Mouse (Mus musculus): Measurements from ENCODE around the gene Mrps26.
"Not testable (repeated sequence)": the region's sequence is repeated elsewhere in the genome, so short reads cannot be mapped to it uniquely, and the experiment has no call there.

Mrps26 gene

GRCm38 (mm10) chr2:130563212-130564055 lies at the start of gene Mrps26:
Gene Mrps26, plus strand, starts transcription at chr2:130563742.
- peak; percentile 89 to 95 for DNase-seq

DNA sequence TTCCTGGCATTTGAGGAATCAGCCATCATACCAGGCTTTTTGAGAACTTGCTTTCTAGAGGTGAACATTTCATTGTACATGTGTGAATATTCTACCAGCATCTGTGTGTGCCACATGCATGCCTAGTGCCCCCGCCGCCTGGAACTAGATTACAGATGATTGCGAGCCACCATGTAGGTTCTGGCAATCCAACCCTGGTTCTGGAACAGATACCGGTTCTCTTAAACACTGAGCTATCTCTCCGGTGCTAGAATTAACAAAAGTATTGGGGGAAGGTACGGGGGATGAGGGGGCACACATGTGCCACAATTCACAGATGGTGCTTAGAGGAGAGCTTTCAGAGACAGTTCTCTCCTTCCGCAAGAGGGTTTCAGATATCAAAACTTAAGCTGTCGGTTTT lies 49.6 kb upstream of the Mrps26 start:
- DNase-seq, result no peak

GRCm38 (mm10) chr2:130515791-130516190 lies 47.8 kb upstream of the Mrps26 start:
- DNase-seq, result no peak

DNA sequence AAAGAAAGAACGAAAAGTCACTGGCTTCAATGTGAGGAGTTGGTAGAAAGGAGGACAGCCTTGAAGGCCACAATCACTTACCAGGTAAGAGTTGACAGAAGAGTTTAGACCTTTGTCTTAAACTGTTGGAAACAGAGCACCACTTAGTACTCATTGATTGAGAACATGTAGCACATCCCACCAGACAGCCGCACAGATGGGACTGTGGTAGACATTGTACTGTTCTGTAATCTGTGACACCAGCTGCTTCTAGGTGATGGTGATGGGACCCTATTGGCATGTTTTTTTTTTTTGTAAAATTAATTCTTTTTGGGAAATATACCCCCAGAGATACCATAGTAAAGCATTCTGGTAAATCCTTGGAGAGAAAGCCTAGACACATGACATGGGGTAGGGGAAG lies 41.6 kb upstream of the Mrps26 start:
- DNase-seq, result no peak

DNA sequence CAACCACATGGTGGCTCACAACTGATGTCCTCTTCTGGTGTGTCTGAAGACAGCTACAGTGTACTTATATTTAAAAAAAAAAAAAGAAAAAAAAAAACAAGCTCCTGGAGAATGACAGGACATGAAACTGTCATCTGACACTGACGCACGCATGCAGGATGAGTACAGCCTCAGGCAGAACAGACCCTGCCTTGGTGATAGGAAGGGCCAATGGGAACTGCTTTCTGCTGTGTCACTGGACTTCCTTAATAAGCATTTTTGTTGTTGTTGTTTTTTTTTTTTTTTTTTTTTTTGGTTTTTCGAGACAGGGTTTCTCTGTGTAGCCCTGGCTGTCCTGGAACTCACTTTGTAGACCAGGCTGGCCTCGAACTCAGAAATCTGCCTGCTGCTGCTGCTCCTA lies 38.1 kb upstream of the Mrps26 start:
- DNase-seq, result not testable (repeated sequence)

GRCm38 (mm10) chr2:130528457-130528856 lies 35.1 kb upstream of the Mrps26 start:
- DNase-seq, result no peak

DNA sequence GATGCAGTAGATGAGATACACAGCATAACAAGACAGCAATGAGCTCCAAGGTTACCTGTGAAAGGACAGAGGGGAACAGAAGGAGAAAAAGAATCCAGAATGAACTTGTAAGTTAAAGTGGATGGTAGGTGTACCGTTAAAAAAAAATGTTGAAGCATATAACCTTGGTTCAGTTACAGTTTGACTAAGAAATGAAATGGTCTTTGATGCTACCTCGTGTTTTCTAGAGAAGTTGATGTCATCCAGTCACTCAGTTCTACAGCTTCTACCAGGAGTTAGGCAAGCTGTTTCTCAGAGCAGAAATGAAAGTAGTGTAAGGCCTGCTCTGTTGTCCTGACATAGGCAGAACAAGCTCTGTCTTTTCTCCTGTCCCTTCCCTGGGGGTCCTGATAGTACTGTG lies 34.3 kb upstream of the Mrps26 start:
- DNase-seq, result no peak

DNA sequence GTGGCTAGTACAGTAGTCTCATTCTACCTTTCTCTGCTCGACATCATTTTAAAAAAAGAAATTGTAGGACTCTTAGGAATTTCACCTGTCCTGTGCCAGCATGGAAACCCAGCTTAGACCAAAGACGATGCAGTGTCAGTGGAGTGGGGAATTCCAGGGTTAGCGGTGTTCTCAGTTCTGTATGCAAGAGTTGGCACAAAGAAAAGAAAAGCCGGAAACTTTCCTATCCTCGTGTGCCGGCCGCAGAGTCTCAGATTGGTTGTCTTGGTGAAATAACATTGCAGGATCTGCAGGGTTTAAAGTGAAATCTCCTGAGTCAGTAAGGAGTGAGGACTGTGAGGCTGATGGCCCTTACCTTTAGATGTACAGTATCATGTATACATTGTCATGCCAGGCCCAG lies 33.6 kb upstream of the Mrps26 start:
- DNase-seq, result no peak

- peak in 1 of 2 experiments; percentile 44 for DNase-seq
Observed at GRCm38 (mm10) chr2:130532201-130532600, 31.3 kb upstream of the Mrps26 start.

DNA sequence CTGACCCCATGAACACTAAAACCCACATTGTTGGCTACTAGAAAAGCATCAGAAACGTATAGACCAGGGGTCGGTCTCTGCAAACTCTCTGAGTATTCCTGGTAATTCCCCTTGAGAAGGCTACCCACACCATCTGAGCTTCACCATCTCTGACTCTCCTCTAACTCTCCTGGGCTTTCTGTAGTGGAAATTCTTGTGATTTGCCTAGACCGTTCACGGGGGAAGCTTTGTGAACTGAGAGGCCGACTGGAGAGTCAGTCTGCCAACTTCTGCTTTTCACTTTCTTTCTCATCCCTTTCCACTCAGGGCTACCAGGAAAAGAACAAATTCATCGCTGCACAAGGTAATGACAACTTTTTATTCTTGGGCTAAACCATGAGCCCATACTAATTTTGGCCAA lies 28.5 kb upstream of the Mrps26 start:
- no peak for DNase-seq

DNA sequence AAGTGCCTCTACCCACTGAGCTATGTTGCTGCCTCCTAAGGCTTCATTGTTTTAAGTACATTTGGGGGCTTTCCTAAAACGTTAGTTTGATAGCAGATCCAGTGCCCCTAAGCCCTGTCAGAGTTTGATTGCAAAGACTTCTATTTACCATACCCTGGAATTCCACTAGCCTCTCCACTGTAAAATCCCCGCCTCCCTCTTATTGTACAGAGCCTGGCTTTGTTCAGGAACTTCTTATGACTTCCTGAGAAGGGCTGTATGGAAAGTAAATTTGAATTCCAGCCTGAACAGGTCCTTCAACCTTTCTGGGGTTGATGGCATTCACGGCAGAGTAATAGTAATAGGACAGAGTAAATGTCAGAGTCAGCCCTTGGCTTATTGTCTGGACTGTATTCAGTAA lies 26.7 kb upstream of the Mrps26 start:
- no peak for DNase-seq

DNA sequence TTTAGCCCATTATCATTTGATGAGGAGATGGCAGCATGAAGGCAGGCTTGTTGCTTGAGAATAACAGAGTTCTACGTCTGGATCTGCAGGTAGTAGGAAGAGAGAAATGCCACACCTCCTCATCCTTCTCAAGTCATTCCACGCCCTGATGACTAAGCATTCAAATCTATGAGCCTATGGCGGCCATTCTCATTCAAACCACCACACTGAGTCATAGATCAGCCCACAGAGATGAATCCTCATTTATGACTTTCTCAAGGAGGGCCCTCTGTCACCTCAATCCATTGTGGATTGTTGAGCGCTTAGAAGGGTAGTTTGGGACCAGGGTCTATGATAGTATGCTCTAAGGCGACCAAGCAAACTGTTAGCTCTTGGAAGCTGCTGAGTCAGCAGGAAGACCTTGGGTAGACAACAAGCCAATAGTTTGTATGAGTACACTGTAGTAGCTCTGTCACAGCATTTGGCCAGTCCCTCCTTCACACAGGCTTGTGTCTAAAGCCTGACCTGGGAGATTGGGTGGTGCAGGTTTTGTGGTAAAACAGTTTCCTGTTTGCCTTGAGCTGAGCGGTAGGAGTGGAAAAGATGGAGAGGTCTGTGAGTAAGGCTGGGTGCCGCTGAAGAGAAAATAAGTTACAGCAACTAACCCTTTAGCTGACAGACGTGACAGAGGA lies 24.5 kb upstream of the Mrps26 start:
- peak; percentile 41 to 49 for DNase-seq

DNA sequence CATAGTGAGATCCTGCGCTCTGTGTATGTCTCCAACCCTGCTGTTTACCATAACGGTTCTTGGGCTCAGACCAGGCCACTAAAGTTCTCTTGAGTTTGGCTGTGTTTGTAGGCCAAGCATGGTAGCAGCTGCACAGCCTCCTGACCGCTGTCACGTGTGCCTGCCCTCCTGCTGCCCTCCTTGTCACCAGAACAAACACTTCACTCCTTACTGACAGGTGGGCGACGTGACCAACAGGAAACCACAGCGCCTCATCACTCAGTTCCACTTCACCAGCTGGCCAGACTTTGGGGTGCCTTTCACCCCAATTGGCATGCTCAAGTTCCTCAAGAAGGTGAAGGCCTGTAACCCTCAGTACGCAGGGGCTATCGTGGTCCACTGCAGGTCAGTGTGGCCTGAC lies 23.3 kb upstream of the Mrps26 start:
- DNase-seq, result peak; percentile 69 to 82

GRCm38 (mm10) chr2:130546957-130547356 lies 16.6 kb upstream of the Mrps26 start:
- DNase-seq, result no peak

DNA sequence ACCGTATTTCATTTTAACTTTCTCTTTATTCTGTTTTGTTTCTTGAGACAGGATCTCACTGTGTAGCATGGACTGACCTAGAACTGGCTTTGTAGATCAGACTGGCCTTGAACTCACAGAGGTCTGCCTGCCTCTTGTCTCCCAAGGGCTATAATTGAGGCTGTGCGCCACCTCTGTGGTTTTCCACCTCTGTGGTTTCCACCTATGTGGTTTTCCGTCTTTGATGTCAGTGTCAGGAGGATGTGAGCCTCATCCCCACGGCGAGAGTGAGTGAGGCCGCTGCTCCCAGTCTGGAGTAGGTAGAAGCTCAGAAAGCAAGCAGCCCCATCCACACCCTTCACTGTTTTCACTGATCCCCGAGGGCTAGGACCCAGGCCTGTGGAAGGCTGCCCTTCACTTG lies 8.7 kb upstream of the Mrps26 start:
- peak; percentile 27 to 43 for DNase-seq

DNA sequence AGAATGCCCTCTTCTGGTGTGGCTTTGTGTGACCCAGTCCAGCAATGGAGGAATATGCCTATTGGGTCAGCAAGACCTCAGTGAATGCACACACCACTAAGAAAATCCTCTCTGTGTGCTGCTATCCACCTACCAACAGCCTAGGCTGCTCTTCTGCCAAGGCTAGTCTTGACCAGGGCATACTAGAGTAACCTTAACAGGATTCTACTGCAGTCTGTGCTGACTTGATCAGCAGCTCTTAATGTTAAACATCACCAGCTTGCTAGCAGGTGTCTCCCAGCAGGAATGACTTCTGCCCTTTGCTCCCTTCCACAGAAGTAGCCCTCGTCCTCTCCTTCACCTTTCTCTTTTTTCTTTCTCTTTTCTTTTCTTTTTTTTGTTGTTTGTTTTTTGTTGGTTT lies 7.2 kb upstream of the Mrps26 start:
- DNase-seq, result no peak

GRCm38 (mm10) chr2:130557462-130557861 lies 6.1 kb upstream of the Mrps26 start:
- no peak for DNase-seq

DNA sequence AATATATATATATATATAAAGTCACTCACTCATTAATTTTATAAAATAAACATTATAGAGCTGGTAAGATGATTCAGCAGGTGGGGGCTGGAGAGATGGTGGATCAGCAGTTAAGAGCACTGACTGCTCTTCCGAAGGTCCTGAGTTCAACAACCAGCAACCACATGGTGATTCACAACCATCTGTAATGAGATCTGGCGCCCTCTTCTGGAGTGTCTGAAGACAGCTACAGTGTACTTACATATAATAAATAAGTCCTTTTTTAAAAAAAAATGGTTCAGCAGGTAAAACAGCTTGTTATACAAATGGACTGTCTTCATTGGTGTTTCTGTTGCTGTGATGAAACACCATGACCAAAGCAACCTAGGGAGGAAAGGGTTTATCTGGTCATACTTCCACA lies 5.5 kb upstream of the Mrps26 start:
- DNase-seq, result no peak

GRCm38 (mm10) chr2:130564063-130564462 lies 521 bp downstream of the Mrps26 start:
- no peak for DNase-seq

DNA sequence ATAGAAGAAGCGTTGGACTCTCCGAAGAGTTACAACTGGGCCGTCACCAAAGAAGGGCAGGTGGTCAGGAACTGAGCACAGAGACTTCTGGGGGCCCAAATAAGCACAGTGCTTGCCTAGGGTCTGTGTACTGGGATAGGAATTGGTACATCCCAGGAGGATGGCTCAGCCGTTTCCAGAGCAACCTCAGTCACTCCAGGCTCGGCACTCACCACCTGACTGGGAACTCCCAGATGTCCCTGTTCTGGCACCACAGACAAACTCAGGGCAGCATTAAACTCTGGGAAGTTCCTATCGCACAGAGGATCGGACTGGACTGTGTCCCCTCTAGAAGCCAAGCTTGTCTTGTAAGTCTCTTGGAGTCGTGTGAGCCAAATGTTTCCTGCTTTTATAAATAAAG lies 1.4 kb downstream of the Mrps26 start:
- DNase-seq, result no peak

- DNase-seq, result no peak
Observed at GRCm38 (mm10) chr2:130568921-130569320, 5.4 kb downstream of the Mrps26 start.

- no peak for DNase-seq
Observed at GRCm38 (mm10) chr2:130569926-130570325, 6.4 kb downstream of the Mrps26 start.

DNA sequence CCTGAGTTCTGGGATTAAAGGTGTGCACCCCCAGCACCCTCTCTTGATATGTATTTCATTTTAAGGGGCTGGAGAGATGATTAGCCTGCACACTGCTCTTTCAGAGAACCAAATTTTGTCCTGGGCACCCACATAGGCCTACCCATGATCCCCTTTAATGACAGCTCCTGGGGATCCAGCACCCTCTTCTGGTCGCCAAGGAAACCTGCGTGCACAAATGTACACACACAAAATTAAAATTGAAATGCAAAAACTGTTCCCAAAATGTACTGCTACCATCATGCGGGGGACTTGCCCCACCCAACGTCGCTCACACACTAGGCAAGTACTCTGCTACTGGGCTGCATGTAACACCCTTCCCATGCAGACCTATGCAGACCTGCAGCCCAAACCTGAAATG lies 11.4 kb downstream of the Mrps26 start:
- DNase-seq, result no peak

- no peak for DNase-seq
Observed at GRCm38 (mm10) chr2:130575873-130576272, 12.3 kb downstream of the Mrps26 start, which contains the start of gene Oxt. Gene Oxt, plus strand, starts transcription at chr2:130576173.

Data from thymus, postnatal 36 days (tissue).